ENCODE assay signal across 12 mouse cellular contexts in the genomic region with DNA sequence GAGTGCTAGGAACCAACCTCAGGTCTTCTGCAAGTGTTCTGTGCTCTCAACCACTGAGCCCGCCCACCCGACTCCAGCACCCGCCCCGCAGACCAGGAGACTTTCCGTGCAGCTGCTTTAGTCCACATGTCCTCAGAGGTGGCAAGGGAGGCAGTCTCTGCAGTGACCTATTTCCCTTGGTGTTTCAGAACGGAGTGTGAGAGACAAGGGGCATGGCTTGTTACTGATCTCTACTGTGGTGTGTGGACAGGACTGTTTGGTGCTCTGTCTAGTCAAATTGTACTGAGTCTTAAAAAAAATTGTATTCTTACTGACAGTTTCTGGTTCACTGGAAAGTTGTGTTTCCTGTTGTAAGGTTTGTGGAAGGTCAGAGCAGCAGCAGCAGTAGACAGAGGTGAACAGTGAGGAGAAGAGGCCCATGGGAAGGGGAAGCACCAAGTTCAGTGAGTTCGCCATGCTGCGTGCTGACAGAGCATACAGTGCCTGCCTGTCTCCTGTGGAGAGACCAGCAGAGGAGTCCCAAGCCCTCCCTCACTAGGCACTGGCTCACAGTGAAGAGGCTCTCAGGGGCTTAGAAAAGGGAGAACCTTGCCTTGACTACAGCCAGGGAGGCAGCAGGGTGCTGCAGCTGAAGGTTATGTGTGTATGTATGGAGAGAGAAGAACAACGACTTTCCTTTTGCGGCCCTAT. TPM values are rescaled to one million over a fixed set of nuclear protein-coding genes. Genes with fewer than 3 reads are reported as not detected.
DNase-seq lines count a peak whose midpoint lies in the region; ATAC-seq and TF ChIP-seq lines count a peak whose summit lies in the region.
"Had no signal": no experiment of that assay in that cellular context is flagged by ENCODE, and none has a peak within 500 bp of the region (broad histone marks: within the 10 kb centered on the region; RNA-seq: fewer than 3 reads in every experiment).

No protein-coding gene starts in this region.

- no peak for DNase-seq in heart, postnatal 25 days (ENCODE audit: low spot score)
- peak; percentile 23 for DNase-seq in retina, embryonic 14.5 days (ENCODE audit: low spot score)
- no peak for DNase-seq in cerebellum, adult 2 months
- no peak for DNase-seq in right cerebral cortex, adult 18-20 months
- DNase-seq in adrenal gland, postnatal 25 days: no peak
- DNase-seq: cerebellum, adult 18-20 months; lung, adult 18-20 months had no signal

- H3K36me3 ChIP-seq in heart, embryonic 15.5 days: no peaks in the 10 kb centered on the region
- H3K36me3 ChIP-seq in hindbrain, embryonic 15.5 days: no peaks in the 10 kb centered on the region
- H3K36me3 ChIP-seq: intestine, embryonic 15.5 days had no signal

- H3K9me3 ChIP-seq in heart, embryonic 15.5 days (replicated peaks): no peaks in the 10 kb centered on the region
- H3K9me3 ChIP-seq in hindbrain, embryonic 15.5 days: no peaks in the 10 kb centered on the region
- H3K9me3 ChIP-seq: intestine, embryonic 15.5 days had no signal

- TF ChIP-seq POLR2A in cerebellum, adult 2 months (IDR thresholded peaks at IDR 0.05; ENCODE audit: borderline replicate concordance, insufficient read depth, low read length): no peak

- peaks cover 34% of the 10 kb centered on the region for H3K4me1 ChIP-seq in heart, embryonic 15.5 days (replicated peaks)
- peaks cover 28% of the 10 kb centered on the region for H3K4me1 ChIP-seq in hindbrain, embryonic 15.5 days (replicated peaks)
- peaks cover 16% of the 10 kb centered on the region; the same call in 1 of the 2 replicates for H3K4me1 ChIP-seq in cerebellum, adult 2 months (ENCODE audit: control insufficient read depth, insufficient read depth, low read length)

- ATAC-seq in heart, embryonic 15.5 days (replicated peaks; ENCODE audit: insufficient number of reproducible peaks, insufficient read depth, low FRiP score, low read depth): 0 out of 2 replicates have a peak, but pooled peaks have one; percentile 33
- peak; percentile 81 for ATAC-seq in CD4-positive, CD25-positive, alpha-beta regulatory T cell, adult 4 months
- no peak for ATAC-seq in hindbrain, embryonic 15.5 days (ENCODE audit: low FRiP score, low read depth)
- ATAC-seq: intestine, embryonic 15.5 days had no signal

- intact Hi-C loops in heart, postnatal 25 days (cut with DNase I): no loop called here

- H3K4me2 ChIP-seq in heart, embryonic 15.5 days: 0 out of 2 replicates have a peak overlapping the region, but pooled peaks have one; percentile 14
- H3K4me2 ChIP-seq in hindbrain, embryonic 15.5 days: no peak overlapping the region
- H3K4me2 ChIP-seq: intestine, embryonic 15.5 days had no signal

- TF ChIP-seq CTCF in cerebellum, adult 2 months (IDR thresholded peaks at IDR 0.05; ENCODE audit: borderline replicate concordance, insufficient read depth, low read depth, low read length): no peak

- 47% methylated on average over 10 of the region's 10 CpGs for WGBS in heart, embryonic 15.5 days
- WGBS in hindbrain, embryonic 15.5 days: 70% methylated on average over 10 of the region's 10 CpGs
- 62% methylated on average over 10 of the region's 10 CpGs for WGBS in cerebellum, adult 2 months

- H3K9ac ChIP-seq in heart, embryonic 15.5 days: peak overlapping the region; percentile 29; the same call in 1 of the 2 replicates
- no peak overlapping the region for H3K9ac ChIP-seq in hindbrain, embryonic 15.5 days
- H3K9ac ChIP-seq: intestine, embryonic 15.5 days had no signal

- peak overlapping the region; percentile 66 for H3K27ac ChIP-seq in heart, embryonic 15.5 days
- peak overlapping the region; percentile 5; the same call in 1 of the 2 replicates for H3K27ac ChIP-seq in hindbrain, embryonic 15.5 days (replicated peaks)
- no peak overlapping the region for H3K27ac ChIP-seq in cerebellum, adult 2 months (ENCODE audit: insufficient read depth, low read length)
- H3K27ac ChIP-seq: intestine, embryonic 15.5 days; stomach, postnatal 0 days had no signal

- H3K27me3 ChIP-seq in heart, embryonic 15.5 days: no peaks in the 10 kb centered on the region
- H3K27me3 ChIP-seq in hindbrain, embryonic 15.5 days: no peaks in the 10 kb centered on the region
- no peaks in the 10 kb centered on the region for H3K27me3 ChIP-seq in cerebellum, adult 2 months (ENCODE audit: control insufficient read depth, insufficient read depth, low read length)
- H3K27me3 ChIP-seq: intestine, embryonic 15.5 days had no signal

- H3K4me3 ChIP-seq in heart, embryonic 15.5 days: no peak overlapping the region
- no peak overlapping the region for H3K4me3 ChIP-seq in hindbrain, embryonic 15.5 days
- H3K4me3 ChIP-seq in cerebellum, adult 2 months (replicated peaks; ENCODE audit: insufficient read depth, low read depth, low read length): no peak overlapping the region
- H3K4me3 ChIP-seq: intestine, embryonic 15.5 days had no signal

RNA-seq across cellular contexts. Expression of gene Hivep1, which starts 44.1 kb away (rescaled TPM):
- 5.0 and 7.6 TPM in 2 replicates for polyA plus RNA-seq in heart, embryonic 15.5 days (2015; fragmentation: Nextera tagmentation; extraction: Ambion mirVana)
- total RNA-seq in heart, postnatal 25 days (2021): 10 to 100 TPM; 23.9 to 26.5 TPM
- 10 to 100 TPM; 13.5 to 14.0 TPM for polyA plus RNA-seq in CD4-positive, CD25-positive, alpha-beta regulatory T cell, adult 4 months (2017; shearing (Covaris generic))
- 16.6 and 18.9 TPM in 2 replicates for polyA plus RNA-seq in hindbrain, embryonic 15.5 days (2015; fragmentation: Nextera tagmentation; extraction: Ambion mirVana)
- 23.3 and 23.5 TPM in 2 replicates for polyA plus RNA-seq in cerebellum, adult 2 months (2012; rRNA removed)
- total RNA-seq in adrenal gland, postnatal 25 days (2021): 24.8 and 31.6 TPM in 2 replicates
